Mouse (Mus musculus) 3134 (cell line): ENCODE data around the gene Trmt13.

Source experiments
- DNase-seq: peaks from one replicate; pipeline ENCODE4 v3.0.0-alpha.2; 2011; ENCODE audit warnings: low spot score; ENCODE audit not compliant: insufficient read length; ENCODE audit errors: extremely low read depth

Gene Trmt13

DNA sequence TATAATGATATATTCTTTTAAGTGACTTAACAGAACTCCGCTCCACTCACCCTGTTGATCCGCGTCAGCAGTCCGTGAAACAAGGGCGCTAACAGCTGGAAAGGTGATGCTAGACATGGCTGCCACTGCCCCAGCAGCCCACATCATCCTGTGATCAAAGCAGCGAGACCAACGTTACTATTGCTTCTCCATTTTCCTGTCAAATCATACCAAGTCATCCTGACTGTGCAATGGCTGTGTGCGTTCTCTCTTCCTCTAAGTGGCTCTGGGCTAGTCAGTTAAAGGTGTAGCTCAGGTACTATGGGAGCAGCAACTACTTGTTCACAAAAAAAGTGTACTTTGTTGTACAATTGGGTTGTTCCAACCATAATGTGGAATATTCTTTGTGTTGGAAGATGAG lies 20.5 kb upstream of the Trmt13 start:
- no peak for DNase-seq

- DNase-seq, result no peak
Observed at GRCm38 (mm10) chr3:116634091-116634490, 19.7 kb upstream of the Trmt13 start.

GRCm38 (mm10) chr3:116632971-116633370 lies 18.6 kb upstream of the Trmt13 start:
- no peak for DNase-seq

- DNase-seq, result no peak
Observed at GRCm38 (mm10) chr3:116631459-116631858, 17.1 kb upstream of the Trmt13 start.

DNA sequence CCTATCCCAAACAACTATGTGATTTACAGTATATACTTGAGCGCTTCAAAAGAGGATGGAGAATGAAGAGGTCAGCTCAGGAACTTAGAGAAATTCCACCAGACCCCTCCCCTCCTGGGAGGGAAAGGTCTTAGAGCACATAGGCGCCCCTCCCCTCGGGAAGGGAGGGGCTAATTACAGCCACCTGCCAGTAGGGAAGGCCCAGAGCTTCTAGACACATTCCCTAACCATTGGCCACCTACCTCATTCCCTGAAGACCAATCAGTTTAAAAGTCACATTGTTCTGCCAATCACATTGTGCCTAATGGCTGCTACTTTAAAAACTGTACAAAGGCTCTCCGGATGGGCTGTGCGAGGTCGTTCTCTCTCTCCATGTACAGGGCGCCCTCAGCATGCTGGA lies 8.3 kb upstream of the Trmt13 start:
- DNase-seq, result no peak

- DNase-seq, result no peak
Observed at GRCm38 (mm10) chr3:116620636-116621370, 6.4 kb upstream of the Trmt13 start.

- no peak for DNase-seq
Observed at GRCm38 (mm10) chr3:116618855-116619254, 4.5 kb upstream of the Trmt13 start.

GRCm38 (mm10) chr3:116615318-116616068 lies 1.1 kb upstream of the Trmt13 start:
- no peak for DNase-seq

GRCm38 (mm10) chr3:116604570-116604969 lies 9.8 kb downstream of the Trmt13 start:
- no peak for DNase-seq

GRCm38 (mm10) chr3:116601781-116602180 lies 12.6 kb downstream of the Trmt13 start:
- no peak for DNase-seq

GRCm38 (mm10) chr3:116601005-116601404 lies 13.4 kb downstream of the Trmt13 start:
- DNase-seq, result no peak

DNA sequence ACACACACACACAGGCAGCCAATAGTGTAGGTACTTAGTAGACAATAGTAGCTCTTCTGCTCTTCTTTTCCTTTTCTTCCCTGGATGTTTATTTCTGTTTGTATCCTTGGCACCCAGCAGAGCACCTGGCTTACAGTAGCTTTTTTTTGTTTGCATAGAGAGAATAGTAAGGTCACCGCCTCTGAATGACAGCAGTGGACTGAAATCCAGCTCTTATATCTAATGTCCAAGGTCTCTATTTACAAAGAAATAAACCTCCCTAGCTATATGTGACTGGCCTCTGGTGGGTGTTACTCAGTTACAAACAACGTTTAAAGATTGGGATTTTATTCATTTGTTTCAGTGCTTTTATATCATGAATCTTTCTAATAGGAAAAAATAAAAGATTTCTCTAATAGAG lies 14.7 kb downstream of the Trmt13 start:
- DNase-seq, result no peak

DNA sequence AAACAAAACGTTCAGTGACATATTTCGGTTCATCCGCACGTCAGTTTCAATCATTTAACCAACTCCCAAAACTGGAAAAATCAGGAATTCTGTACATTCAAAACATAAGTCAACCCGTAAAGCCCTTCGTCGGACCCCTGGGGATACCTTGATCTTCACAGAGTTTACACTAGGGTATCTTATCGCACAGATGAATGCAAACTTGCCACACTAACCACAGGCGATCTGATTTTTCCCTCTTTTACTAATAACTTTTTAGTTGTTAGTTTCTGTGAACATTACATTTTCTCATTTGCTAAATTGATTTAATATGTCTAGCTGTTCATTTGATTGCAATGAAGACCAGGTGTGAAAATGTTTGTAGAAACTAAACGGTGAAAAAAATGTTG lies 18.8 kb downstream of the Trmt13 start:
- DNase-seq, result no peak

- peak; percentile 95 for DNase-seq
Observed at GRCm38 (mm10) chr3:116594728-116595602, 19.4 kb downstream of the Trmt13 start, which contains the start of gene Sass6. Gene Sass6, plus strand, starts transcription at chr3:116594982.

DNA sequence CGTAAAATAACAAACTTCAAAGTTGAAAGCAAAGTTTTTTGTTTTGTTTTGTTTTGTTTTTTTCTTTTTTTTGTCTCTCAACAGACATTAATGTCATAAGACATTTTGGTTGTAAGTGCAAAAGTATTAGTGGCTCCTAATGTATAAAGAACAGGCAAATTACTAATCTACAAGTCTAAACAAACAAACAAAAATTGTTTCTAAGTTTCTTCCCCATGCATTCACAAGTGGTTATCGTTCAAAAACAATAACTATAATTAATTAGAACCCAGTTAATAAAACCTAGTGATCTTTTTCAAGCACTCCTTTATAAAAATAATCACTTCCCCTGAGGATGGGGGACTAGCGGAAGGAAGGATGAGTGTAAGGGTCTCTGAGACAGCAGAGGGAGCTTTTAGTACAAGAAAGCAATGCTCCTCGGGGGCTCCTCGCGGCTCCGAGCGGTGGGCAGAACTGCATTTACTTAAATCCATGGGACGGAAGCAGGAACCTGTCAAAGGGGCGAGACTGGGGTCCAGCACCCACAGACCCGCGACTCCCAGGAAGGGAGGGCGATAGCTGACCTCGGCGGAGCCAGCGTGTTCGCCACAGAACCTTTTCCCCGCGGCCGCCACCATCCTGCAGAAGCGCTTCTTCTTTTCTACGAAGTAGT lies 20.2 kb downstream of the Trmt13 start:
- no peak for DNase-seq

GRCm38 (mm10) chr3:116582201-116582600 lies 32.2 kb downstream of the Trmt13 start:
- no peak for DNase-seq

DNA sequence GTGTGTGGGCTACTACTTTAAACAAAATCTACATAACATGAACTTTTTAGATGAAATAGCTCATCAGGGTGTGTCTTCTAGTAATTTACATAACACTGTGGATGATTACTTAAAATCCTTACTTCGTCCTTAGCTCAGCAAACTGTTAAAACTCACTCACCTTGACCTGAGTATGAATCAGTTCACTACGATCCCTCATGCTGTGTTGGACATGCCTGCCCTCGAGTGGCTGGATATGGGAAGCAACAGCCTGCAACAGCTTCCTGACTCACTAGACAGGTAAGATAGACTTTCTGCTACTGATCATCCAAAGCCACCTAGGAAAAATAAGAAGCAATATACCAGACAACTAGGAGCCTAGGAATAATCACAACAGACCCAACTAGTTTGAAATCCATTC lies 37.1 kb downstream of the Trmt13 start:
- no peak for DNase-seq

- no peak for DNase-seq
Observed at GRCm38 (mm10) chr3:116570628-116571027, 43.8 kb downstream of the Trmt13 start.

GRCm38 (mm10) chr3:116563095-116563492 lies 51.3 kb downstream of the Trmt13 start:
- DNase-seq, result no peak

DNA sequence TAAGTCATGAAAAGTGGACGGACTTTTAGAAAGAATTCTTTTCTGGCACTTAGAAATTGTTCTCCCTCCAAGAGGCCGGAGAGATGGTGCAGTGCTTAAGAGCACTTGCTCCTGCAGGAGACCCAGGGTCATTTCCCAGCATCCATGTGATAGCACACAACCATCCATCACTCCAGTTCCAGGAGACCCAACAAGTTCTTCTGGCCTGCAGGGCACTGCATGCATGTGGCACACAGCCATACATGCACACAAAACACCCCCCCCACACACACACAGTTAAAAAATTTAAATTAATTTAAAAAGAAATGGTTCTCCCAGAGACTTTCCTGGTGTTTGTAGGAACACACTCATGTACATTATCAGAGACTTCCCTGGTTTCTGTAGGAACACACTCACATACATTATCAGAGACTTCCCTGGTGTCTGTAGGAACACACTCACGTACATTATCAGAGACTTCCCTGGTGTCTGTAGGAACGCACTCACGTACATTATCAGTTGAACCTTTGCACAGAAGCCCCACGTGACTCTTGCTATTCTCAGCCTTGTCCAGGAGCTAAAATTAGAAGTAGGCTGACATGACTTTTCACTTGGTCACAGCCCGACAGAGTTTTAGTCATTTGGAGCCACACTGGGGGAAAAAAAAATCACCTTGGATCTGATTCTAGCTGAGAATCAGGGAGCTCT lies 51.8 kb downstream of the Trmt13 start, which contains the start of gene Lrrc39:
Lrrc39 (plus strand) TSS at position 566 of the 687 bp plus-strand sequence.
- DNase-seq, result no peak
